Mouse (Mus musculus) C2C12 (cell line): ENCODE measurements at regions not wholly inside any gene's neighbourhood (a gene's known extent, or its start where the extent isn't known, plus 50 kb on each side); places are given as distances from the start of the nearest gene placed in this dataset.

Experiments used
- CEBPB ChIP-seq: IDR thresholded peaks from one replicate; pipeline ENCODE4 v1.6.1; 2011; ENCODE audit warnings: low read depth, mild to moderate bottlenecking, control low read depth, moderate library complexity
- CTCF ChIP-seq: IDR thresholded peaks from one replicate; pipeline ENCODE4 v1.5.1; 2011; ENCODE audit not compliant: control insufficient read depth, insufficient read depth, insufficient read length
- MAX ChIP-seq: IDR thresholded peaks from one replicate; pipeline ENCODE4 v1.6.1; 2011; ENCODE audit warnings: mild to moderate bottlenecking, control low read depth
- MYOD1 ChIP-seq: IDR thresholded peaks from one replicate; pipeline ENCODE4 v1.6.1; 2011; ENCODE audit warnings: low read depth; ENCODE audit not compliant: control insufficient read depth, insufficient read length
- MYOG ChIP-seq: IDR thresholded peaks from one replicate; pipeline ENCODE4 v1.6.1; 2011; ENCODE audit not compliant: control insufficient read depth, insufficient read length; ENCODE audit errors: extremely low read depth
- USF1 ChIP-seq: IDR thresholded peaks from one replicate; pipeline ENCODE4 v1.6.1; 2011; ENCODE audit warnings: low read depth, mild to moderate bottlenecking, control low read depth, moderate library complexity

- no peak for TF ChIP-seq CTCF
- no peak for TF ChIP-seq MYOG
- TF ChIP-seq CEBPB: no peak
- TF ChIP-seq MYOD1: no peak
- no peak for TF ChIP-seq USF1
- TF ChIP-seq MAX: no peak
Measured at GRCm38 (mm10) chr8:89850209-89850796, 497.8 kb downstream of the Tox3 start.
